Mouse (Mus musculus) c-Kit-positive CD71-positive TER-119-positive erythroid progenitor cells, embryonic 14.5 days (primary cell): ENCODE measurements at regions not wholly inside any gene's neighbourhood (a gene's known extent, or its start where the extent isn't known, plus 50 kb on each side); places are given as distances from the start of the nearest gene placed in this dataset.

ENCODE experiments used
- DNase-seq: peaks from one replicate; pipeline ENCODE4 v3.0.0-alpha.2; 2013; ENCODE audit warnings: low spot score

DNA sequence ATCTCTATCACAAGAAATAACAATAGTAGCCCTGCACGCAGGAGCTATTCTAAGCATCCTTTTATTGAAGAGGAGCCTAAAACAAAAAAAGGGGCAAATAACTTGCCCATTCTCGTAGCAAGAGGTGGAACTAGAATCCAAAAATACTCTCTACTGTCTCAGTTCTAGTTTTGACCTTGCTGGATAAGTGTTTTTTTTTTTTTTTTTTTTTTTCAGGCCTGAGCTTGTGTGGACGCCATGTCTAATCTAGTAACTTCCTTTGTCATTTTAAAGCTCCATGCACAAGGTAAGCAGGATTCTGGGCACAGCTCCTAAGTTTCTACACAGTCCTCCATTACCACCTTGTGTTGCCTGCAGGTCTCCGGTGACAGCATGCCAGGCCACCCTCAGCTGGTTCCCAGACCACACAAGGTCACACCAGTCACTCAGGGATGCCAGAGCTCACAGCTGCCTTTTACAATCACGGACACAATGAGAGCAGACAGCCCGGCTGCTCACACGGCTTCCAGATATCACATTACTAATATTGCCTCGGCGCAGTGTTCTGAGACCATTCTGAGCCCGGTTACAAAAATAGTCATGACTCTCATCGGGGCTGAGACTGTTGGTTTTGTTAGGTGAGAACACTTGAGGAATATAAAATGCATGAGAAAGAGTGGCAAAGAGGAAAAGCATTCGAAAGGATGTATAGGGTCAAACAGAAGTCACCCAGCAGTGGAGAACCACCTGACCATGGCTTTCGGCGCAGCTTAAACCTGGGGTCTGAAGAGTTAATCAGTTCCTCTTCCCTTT lies 124.7 kb upstream of the Tank start:
- DNase-seq, result no peak

DNA sequence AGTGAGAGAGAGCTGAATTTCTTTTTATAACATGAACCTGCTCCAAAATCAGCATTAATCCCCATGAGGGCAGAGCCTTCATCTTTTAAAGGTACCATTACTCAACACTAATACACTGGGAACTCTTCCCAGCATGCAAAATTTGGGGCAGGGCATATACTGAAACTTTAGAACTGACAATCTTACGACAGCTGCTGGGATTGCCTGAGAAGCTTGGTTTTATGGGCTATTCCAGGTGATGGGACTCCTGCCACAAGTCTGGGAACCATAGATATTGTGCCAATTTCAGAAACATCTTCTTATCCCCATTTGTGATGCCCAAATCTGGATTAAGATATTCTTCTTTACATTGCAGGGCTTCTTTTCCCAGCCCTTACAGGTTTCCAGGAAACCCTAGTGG lies 125.8 kb upstream of the Tank start:
- no peak for DNase-seq

DNA sequence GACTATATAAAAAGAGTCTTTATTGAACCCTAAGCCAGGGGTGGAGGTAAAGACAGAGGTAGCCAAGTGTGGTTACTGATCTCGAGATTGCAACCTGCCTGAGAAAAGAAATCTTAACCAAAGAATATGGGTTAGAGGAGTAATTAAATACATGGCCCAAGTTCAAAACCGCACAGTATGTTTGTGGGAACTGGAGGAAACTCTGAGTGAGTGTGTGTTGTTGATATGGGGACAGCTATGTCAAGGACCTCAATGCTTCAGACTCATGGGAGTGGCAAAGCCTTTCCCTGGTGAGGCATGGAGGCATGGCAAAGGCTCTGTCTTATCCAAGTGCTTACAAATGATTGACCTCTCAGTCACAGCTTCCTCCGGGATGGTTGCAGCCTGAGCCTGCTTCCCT lies 127.7 kb upstream of the Tank start:
- DNase-seq, result no peak

GRCm38 (mm10) chr2:61436591-61436990 lies 141.8 kb upstream of the Tank start:
- DNase-seq, result no peak

DNA sequence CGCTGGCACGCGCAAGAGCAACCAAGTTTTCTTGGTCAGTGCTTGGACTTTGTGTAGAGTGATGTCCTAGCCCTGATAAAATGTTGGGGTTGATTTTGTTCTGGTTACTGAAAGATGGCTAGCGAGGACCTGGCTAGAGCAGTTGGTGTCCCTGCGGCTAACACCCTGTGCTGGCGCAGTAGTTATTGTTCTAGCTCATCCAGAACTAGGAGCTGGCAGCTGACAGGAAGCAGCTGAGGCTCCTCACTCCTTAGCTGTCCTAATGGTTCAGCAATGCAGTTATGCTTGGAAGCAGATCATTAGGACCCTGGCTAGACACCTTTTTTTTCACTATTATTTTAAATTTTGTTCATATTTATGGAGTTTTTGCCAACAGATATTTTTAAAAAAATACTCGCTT lies 170.5 kb upstream of the Tank start:
- DNase-seq, result no peak

GRCm38 (mm10) chr2:61406104-61406751 lies 172.2 kb upstream of the Tank start:
- DNase-seq, result no peak

- DNase-seq, result no peak
Observed at GRCm38 (mm10) chr2:61405261-61405660, 173.1 kb upstream of the Tank start.

DNA sequence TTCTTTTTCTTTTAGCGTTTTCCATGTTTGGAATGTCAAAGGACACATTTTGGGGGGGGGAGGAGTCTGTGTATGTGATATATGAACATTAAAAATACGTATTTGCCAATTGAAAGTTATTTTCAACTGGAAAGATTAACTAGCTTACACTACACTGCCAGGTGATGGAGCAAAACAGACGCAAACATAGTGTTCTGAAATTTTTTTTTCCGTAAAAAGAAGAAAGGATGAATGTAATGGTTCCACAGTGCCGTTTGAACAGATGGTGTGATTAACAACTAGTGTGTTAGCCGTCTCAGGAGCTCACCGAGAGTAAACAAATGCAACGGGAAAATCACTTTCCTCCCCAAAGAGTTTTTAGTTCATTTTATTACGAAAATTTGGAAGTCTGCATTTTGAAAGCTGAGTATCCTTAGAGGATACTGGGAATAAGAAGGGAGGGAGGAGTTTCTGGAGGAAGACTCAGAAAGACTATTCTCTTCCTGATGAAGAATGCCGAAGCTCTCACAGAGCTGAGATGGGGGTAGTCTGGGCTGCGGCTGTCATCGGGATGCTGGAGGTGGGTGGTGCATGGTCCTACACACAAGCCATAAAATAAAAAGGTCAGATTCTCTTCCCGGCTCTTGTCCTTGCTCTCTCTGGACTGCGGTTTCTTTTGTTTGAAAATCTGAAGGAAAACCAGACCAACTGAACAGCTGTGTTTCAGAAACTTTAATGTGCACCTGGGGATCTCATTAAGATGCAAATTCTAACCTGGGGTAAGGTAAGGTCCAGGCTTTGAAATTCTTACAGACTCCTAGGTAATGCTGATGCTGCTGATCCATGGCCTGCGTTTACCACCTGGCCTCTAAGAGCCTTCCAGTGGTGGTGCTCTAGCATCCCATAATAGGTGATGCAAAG lies 175.5 kb upstream of the Tank start:
- DNase-seq, result no peak

GRCm38 (mm10) chr2:61401636-61402587 lies 176.5 kb upstream of the Tank start:
- peak; percentile 35 for DNase-seq

DNA sequence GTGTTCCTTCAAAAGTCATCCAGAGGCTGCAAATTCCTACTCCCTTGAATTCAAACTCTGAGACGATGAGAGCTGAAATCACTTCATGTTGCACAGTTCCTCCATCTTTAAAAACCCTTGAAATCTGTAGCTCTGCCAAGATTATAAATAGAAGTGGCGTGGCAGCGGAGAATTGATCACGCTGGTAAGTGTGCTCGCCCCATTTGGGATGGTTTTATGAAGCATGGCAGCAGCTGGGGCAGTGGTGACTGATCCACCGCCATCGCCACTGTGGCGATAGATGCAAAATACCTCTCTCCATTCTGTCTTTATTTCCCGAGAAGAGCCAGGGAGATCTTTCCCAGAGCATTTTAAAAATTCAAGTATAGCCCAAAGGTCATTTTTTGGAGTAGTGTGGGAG lies 179.8 kb upstream of the Tank start:
- DNase-seq, result no peak

- DNase-seq, result no peak
Observed at GRCm38 (mm10) chr2:61389622-61390021, 188.8 kb upstream of the Tank start.

DNA sequence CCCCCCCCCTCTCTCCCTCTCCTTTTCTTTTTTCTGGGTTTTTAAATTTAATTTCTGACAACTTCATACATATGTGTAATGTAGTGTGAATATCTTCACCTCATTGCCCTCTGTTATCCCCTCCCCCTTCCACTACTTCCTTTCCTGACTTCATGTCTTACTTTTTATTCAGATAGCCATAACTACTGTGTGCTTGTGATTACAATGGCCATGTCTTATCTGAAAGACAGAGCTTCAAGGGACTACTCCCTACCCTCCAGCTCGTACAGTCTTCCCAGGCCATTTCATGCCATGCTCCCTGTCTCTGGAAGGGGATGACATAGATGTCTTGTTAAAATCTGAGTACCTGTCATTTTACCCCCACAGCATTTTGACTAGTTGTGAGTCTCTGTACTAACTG lies 189.2 kb upstream of the Tank start:
- DNase-seq, result no peak

DNA sequence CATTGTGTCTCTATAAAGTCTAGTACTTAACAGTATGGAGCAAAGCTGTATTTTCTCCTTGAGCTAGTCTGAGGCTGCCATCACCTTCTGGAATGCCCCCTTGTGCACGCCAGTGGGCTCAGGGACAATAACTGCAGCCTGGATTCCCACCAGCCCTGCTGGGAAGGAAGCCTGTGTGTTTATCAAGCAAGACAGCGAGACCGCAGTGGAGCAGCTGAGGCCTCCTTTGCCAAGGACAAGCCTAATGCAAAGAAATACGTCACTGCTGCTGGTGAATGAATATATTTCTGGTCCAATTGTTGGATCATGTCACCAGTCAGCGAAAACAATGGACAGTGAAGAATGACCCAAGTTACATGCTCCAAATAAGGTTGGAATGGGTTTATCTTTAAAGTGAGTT lies 190.8 kb upstream of the Tank start:
- DNase-seq, result no peak

DNA sequence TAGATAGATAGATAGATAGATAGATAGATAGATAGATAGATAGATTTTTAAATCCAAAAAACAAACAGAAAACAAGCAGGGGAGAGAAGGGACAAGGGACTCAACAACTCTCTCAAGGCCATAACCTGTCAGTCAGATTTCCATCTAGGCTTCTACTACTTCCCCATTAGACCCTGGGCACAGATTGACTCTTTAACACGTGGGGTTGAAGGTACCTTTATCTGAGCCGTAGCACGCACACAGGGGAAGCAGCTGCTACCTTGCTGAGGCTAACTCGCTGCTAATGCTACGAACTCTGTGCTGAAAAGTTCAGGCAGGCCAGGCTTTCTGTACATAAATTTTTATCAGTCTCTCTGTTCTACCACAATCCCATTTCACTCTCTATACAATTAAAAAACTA lies 191.4 kb upstream of the Tank start:
- DNase-seq, result no peak

- no peak for DNase-seq
Observed at GRCm38 (mm10) chr2:61384467-61384866, 193.9 kb upstream of the Tank start.

DNA sequence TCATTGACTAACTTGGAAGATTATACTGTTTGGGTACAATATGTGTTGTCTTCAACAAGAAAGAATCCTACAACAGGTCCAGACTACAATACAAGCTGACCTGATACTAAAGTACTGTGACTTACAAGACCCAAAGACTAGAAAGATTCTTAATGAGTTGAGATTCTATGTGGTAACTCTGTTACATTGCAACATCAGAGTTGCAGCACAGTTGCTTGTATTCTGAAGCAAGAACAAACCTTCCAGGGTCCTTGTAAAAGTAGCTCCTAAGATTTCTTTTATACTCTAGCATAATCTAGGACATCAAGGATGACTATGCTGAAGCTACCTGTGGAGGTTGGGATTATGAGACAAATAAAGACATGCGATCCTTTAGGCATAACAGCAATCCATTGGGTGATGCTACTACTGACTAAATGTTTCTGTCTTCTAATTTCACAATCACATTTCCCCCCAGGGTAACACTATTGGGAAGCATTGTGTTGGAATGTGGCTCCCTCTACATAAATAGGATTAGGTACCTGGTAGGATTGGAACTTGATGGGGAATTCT lies 194.6 kb upstream of the Tank start:
- no peak for DNase-seq

GRCm38 (mm10) chr2:61379076-61379475 lies 199.3 kb upstream of the Tank start:
- no peak for DNase-seq

DNA sequence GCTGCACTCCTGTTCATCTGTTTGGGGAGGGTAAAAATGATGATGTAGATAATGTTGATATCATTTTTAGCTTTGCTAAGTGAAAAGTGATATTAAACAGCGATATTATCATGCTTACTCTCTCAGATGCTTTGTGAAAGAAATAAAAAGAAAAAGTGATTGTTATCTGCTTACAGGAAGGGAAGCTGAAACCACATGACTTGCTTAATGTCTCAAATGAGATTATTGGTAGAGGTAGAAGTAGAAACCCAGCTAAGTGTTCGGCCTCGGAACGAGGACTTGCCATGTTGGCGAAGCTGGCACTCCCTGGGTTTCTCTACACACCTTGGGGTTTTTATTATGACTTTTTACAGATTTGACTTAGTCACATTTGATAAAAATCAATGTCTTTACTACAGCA lies 200.1 kb upstream of the Tank start:
- DNase-seq, result no peak

DNA sequence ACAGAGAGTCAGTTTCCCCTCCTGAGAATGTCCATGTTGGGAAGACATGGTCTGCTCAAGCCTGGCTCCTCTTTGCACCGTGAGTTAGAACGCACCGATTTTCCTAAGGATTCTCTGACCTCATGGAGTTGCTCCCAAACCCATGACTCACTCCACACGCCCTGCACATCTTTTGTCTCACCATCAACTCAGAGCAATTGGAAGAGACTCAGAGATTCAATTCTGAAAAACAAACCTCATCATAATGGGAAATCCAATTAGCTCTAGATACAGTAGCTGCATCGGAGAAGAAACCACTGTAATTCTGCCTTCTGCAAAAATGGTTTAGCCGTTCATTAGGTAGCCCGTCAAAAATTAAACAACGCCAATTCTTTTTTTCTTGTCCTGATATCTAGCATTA lies 200.6 kb upstream of the Tank start:
- no peak for DNase-seq

DNA sequence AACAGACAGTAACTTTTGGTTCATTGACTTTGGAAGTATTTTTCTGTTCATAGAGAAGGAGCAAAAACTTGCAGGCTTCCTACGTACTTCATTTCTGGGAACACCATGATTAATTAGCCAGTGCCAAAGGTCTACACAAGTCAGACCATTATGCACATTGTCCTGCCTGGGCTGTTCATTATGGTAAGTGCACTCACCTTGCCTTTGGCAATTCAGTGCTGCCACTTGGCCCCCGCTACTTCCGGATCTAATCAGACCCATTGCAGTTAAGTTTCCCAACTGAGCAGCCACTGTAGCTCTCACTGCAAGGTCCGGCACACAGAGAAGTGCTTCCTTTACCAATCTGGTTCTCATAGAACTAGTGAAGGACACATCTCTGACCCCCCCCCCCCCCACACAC lies 215.8 kb upstream of the Tank start:
- no peak for DNase-seq

DNA sequence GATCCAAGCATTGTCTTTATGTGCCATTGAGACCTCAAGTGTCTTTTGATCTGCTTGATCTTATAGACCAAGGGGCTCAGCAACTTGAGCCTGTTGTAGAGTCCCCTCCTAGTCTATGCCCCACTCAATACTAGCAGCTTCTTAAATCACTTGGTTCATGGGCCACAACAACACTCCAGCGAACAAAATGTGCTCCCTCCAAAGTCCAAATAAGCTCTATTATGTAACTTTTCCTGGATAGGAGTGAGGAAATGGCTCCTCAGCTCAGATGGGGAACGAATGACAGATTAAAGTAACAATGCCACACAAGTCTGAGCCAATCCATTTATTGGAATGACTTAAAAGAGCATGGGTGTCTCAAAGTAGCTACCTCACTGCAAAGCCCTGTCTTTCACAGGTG lies 217.0 kb upstream of the Tank start:
- DNase-seq, result no peak
